Mouse (Mus musculus) Patski (cell line): ENCODE data around the gene Gli3. TPM values are rescaled to one million over a fixed set of nuclear protein-coding genes. Genes with fewer than 3 reads are reported as not detected.
A peak's percentile ranks its signal among the peaks of the same experiment; 100 is the strongest.

ENCODE experiments used
- ATAC-seq: fragments of 100-300 bp; one replicate; pipeline ENCODE4 v1.8.0; 2021
- CTCF ChIA-PET: fragments of 350-600 bp; sonication (Branson Sonifier 250); formaldehyde crosslinking; loops from one replicate; lab custom pipeline; 2022; ENCODE audit warnings: inconsistent platforms; lab: Charles Lee
- POLR2A ChIA-PET: fragments of 350-600 bp; sonication (Branson Sonifier 250); formaldehyde crosslinking; loops from one replicate; lab custom pipeline; 2022; ENCODE audit warnings: antibody characterized with exemption, inconsistent platforms; lab: Charles Lee
- DNase-seq: peaks from one replicate; pipeline ENCODE4 v3.0.0-alpha.2; 2011; ENCODE audit warnings: low read depth, low spot score
- H3K27me3 ChIP-seq: fragments of 371-371 bp; one replicate; pipeline ENCODE4 v1.5.1; 2021
- CTCF ChIP-seq: fragments of 100-300 bp; IDR thresholded peaks from one replicate; pipeline ENCODE4 v1.5.1; 2021
- in situ Hi-C: fragments of 300-500 bp; cut with MboI; formaldehyde crosslinking; loops from 3 replicates; pipeline ENCODE4 v1.11.1; 2018; ENCODE audit warnings: low pct_unique_long_range_greater_than_20kb, mixed read lengths
- polyA plus RNA-seq: library from polyadenylated mRNA; unstranded; gene quantifications from one replicate; pipeline ENCODE4 v1.2.3, GENCODE M21; 2021

Gene Gli3
- polyA plus RNA-seq, 1 experiment from 2014 or later = 14.7 TPM

DNA sequence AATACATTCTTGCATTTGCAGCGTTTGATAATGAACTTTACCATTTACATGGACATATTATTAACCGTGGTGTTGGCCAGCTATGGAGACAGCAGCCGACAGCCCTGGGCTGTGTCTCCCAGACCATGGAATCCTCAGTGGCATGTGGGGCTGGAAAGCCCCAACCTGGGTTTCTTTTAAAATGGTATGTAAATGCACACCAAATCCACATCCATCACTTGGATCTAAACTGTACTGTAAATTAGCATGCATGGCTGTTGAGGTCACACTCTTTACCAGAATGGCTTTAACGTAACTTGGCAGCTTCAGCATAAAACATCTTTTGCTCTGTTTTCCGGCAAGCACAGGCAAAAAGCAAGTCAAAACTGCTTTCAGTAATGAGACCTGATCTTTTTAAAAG lies 117.4 kb downstream of the Gli3 start:
- no peak for DNase-seq
- ChIA-PET CTCF (interaction anchor here (1.2 kb wide), 1 partner anchor 23 kb away, joined by 3 read pairs; no protein-coding TSS in a partner anchor), POLR2A (interaction anchor here (1.0 kb wide), 1 partner anchor 14 kb away, joined by 3 read pairs; no protein-coding TSS in a partner anchor)
- in situ Hi-C loops = no loop called here
- TF ChIP-seq CTCF = no peak
- H3K27me3 ChIP-seq = no peaks in the 10 kb centered on the region
- no peak for ATAC-seq

DNA sequence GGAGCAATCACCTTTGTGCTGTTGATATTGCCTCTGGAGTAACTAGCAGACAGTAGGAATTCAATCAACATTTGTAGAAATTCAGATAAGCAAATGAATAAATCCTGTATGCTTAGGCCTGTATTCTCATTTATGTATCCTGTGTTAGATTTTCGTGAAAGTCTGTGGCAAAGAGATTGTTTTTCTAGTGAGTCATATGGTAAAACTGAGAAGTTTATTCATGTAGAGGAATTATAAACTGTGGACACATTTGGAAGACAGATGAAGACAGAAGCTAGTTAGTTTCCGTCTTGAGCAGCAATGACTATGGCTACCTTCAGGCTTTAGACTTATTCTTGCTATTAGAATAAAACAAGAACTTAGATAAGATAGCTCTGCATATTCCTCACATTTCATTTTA lies 122.9 kb downstream of the Gli3 start:
- ATAC-seq (peak; percentile 47), DNase-seq (no peak)
- ChIA-PET CTCF (interaction anchor here (0.9 to 1.2 kb wide), 3 partner anchors 17 to 35 kb away, joined by 3 to 4 read pairs (median 3); no protein-coding TSS in a partner anchor), POLR2A (no interaction called here)
- in situ Hi-C loops = no loop called here
- H3K27me3 ChIP-seq = no peaks in the 10 kb centered on the region
- no peak for TF ChIP-seq CTCF

GRCm38 (mm10) chr13:15588278-15589272 lies 125.5 kb downstream of the Gli3 start:
- no peak for ATAC-seq
- no peak for TF ChIP-seq CTCF
- ChIA-PET CTCF (no interaction called here), POLR2A (interaction anchor here (0.7 kb wide), 1 partner anchor 36 kb away, joined by 4 read pairs; no protein-coding TSS in a partner anchor)
- DNase-seq = no peak
- in situ Hi-C loops = no loop called here
- no peaks in the 10 kb centered on the region for H3K27me3 ChIP-seq

GRCm38 (mm10) chr13:15590326-15590933 lies 127.4 kb downstream of the Gli3 start:
- H3K27me3 ChIP-seq = no peaks in the 10 kb centered on the region
- DNase-seq (no peak), ATAC-seq (no peak)
- in situ Hi-C loops = no loop called here
- POLR2A ChIA-PET = no interaction called here
- no peak for TF ChIP-seq CTCF
- CTCF ChIA-PET = interaction anchor here (1.1 kb wide), 1 partner anchor 13 kb away, joined by 3 read pairs; no protein-coding TSS in a partner anchor

DNA sequence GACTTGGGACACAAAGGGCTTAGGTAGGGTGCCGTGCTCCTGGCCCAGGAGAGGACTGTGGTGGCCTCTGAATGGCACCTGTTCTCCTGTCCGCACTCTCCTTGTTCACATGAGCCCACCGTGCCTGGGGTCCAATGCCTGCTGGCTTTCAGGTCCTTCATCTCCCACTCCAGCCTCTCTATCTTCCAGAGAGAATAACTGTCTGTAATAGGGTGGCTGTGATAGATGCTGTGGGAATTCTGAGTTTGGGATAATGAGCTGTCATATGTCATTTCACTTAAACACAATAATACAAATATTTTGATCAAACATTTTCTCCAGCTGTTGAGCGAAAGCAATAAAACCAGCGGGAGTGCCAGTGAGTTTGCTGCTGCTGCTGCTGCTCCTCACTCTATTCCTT lies 133.6 kb downstream of the Gli3 start:
- H3K27me3 ChIP-seq = no peaks in the 10 kb centered on the region
- ChIA-PET POLR2A (no interaction called here), CTCF (no interaction called here)
- no peak for DNase-seq
- no peak for ATAC-seq
- in situ Hi-C loops = no loop called here
- no peak for TF ChIP-seq CTCF

GRCm38 (mm10) chr13:15599741-15600140 lies 136.7 kb downstream of the Gli3 start:
- H3K27me3 ChIP-seq = no peaks in the 10 kb centered on the region
- in situ Hi-C loops = no loop called here
- ChIA-PET POLR2A (no interaction called here), CTCF (no interaction called here)
- ATAC-seq (no peak), DNase-seq (no peak)
- no peak for TF ChIP-seq CTCF

GRCm38 (mm10) chr13:15602161-15602560 lies 139.1 kb downstream of the Gli3 start:
- H3K27me3 ChIP-seq = no peaks in the 10 kb centered on the region
- ATAC-seq = no peak
- DNase-seq = no peak
- ChIA-PET POLR2A (no interaction called here), CTCF (interaction anchor here (1.2 to 1.3 kb wide), 3 partner anchors 16 to 23 kb away, joined by 3 to 4 read pairs (median 3); no protein-coding TSS in a partner anchor)
- in situ Hi-C loops = no loop called here
- TF ChIP-seq CTCF = no peak

DNA sequence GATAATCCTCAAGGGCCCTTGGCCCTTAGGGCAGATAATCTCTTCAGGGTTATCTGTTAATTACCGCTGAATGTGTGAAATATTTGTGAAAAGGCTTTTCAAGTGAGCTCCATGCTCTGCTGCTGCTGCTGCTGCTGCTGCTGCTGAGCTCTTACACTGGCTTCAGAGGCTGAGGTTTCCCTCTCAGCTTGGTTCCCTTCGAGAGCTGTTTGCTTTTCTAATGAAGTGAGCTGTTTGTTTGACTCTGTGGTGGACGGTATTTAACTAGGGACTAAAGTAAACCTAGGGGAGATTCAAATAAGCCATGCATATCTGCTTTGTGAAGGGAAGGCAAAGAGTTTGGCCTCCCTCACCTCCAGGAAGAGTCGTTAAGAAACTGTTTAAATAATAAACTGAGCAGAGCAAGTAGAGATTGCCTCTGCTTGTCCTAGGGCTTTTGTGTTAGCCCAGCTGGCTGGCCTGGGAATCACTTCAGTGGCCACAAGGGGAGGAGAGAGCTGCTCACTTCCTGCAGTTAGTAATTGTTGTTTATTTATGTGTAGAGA lies 139.7 kb downstream of the Gli3 start:
- DNase-seq (no peak), ATAC-seq (peak; percentile 88)
- peak; percentile 35 for TF ChIP-seq CTCF
- POLR2A ChIA-PET = no interaction called here
- H3K27me3 ChIP-seq = no peaks in the 10 kb centered on the region
- in situ Hi-C loops = no loop called here
- CTCF ChIA-PET = interaction anchor here (0.9 to 1.3 kb wide), 6 partner anchors 13 to 22 kb away, joined by 3 to 4 read pairs (median 3); no protein-coding TSS in a partner anchor

DNA sequence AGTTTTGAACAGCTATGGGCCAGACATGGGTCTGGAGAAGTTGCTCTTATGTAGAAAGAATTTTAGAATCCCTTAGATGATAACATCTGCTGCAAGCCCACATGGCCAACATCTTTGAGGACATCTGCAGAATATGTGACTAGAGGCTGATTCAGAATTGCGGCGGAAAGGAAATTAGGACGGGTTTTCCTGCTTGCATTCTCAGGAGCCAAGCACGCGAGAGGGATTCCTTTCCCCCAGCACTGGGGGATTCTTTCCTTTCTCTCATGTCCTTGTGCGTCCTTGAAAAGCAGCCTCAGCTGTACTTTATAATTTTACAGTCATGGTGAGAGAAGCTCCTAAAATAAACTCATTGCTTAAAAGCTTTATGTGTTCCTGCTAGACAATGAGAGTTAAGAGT lies 141.0 kb downstream of the Gli3 start:
- no peaks in the 10 kb centered on the region for H3K27me3 ChIP-seq
- no peak for TF ChIP-seq CTCF
- in situ Hi-C loops = no loop called here
- CTCF ChIA-PET = interaction anchor here (1.0 to 1.3 kb wide), 2 partner anchors 23 to 24 kb away, joined by 3 read pairs; no protein-coding TSS in a partner anchor
- ATAC-seq (no peak), DNase-seq (no peak)
- POLR2A ChIA-PET = no interaction called here

DNA sequence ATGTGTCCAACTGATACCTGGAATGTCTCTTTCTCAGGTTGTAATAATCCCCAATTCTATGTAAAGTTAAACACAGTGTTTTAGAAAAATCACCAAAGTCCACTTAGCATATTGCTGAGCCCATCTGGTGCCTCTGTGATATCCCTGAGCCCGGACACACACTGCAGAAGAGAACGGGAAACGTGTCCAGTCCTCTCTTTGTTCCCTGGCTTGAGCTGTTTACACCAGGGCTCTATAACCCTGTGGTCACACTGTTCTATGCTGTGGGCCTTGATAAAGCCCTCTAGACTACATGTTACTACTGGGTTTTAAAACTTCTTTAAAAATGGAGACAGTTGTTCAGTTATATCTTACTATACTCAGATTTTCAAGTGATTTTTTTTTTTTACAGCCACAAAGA lies 154.4 kb downstream of the Gli3 start:
- CTCF ChIA-PET = interaction anchor here (1.5 kb wide), 1 partner anchor 9 kb away, joined by 4 read pairs; no protein-coding TSS in a partner anchor
- TF ChIP-seq CTCF = no peak
- H3K27me3 ChIP-seq = no peaks in the 10 kb centered on the region
- in situ Hi-C loops = no loop called here
- ATAC-seq = no peak
- POLR2A ChIA-PET = no interaction called here
- DNase-seq = no peak
